In the genomic region with DNA sequence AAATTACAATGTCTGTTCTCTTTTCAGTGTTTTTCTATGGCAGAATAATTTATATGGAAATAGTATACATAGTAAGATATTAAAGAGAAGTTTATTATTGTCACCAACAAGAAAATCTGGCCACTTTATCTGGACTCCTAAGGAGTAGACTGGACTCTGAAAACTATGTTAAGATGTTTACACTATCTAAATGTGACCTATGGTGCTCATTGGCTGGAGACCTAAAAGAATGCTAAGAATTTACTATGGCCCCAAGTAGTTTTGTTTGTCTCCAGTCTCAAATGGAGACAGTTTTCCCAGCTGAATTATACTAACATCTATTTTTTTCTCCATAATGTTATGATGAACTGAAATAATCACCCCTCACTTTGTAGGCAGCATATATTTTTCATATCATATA, we compare ENCODE assay signal across 23 mouse cellular contexts.
"Had no signal": no experiment of that assay in that cellular context is flagged by ENCODE, and none has a peak within 500 bp of the region (broad histone marks: within the 10 kb centered on the region; RNA-seq: fewer than 3 reads in every experiment).

No protein-coding gene starts in this region.

- H3K4me3 ChIP-seq: layer of hippocampus, adult 2 months; limb, embryonic 10.5 days; limb, embryonic 13.5 days; liver, embryonic 12.5 days; liver, embryonic 15.5 days; midbrain, embryonic 12.5 days; midbrain, embryonic 15.5 days; neural tube, embryonic 12.5 days; neural tube, embryonic 15.5 days had no signal

- H3K27me3 ChIP-seq: limb, embryonic 13.5 days; liver, embryonic 12.5 days; liver, embryonic 15.5 days; midbrain, embryonic 12.5 days; midbrain, embryonic 15.5 days; neural tube, embryonic 12.5 days; neural tube, embryonic 15.5 days had no signal

- H3K36me3 ChIP-seq: limb, embryonic 10.5 days; limb, embryonic 13.5 days; liver, embryonic 12.5 days; liver, embryonic 15.5 days; midbrain, embryonic 12.5 days; midbrain, embryonic 15.5 days; neural tube, embryonic 12.5 days; neural tube, embryonic 15.5 days had no signal

- H3K9me3 ChIP-seq: limb, embryonic 10.5 days; limb, embryonic 13.5 days; liver, embryonic 12.5 days; liver, embryonic 15.5 days; midbrain, embryonic 12.5 days; midbrain, embryonic 15.5 days; neural tube, embryonic 12.5 days; neural tube, embryonic 15.5 days had no signal

- H3K9ac ChIP-seq: limb, embryonic 13.5 days; liver, embryonic 12.5 days; liver, embryonic 15.5 days; midbrain, embryonic 12.5 days; midbrain, embryonic 15.5 days; neural tube, embryonic 12.5 days; neural tube, embryonic 15.5 days had no signal

- DNase-seq: kidney, adult 18-20 months; kidney, postnatal 14 days; layer of hippocampus, adult 9-11 months; liver; lung, adult 2 months; right cerebral cortex, adult 18-20 months; right cerebral cortex, postnatal 14 days; right cerebral cortex, postnatal 4 days; thymus, adult 2 months; thymus, postnatal 14 days; thymus, postnatal 4 days had no signal

- ATAC-seq: intestine, embryonic 16.5 days; liver, embryonic 12.5 days; midbrain, embryonic 15.5 days had no signal

- H3K27ac ChIP-seq: layer of hippocampus, adult 2 months; limb, embryonic 10.5 days; limb, embryonic 13.5 days; liver, embryonic 12.5 days; liver, embryonic 15.5 days; macrophage; midbrain, embryonic 12.5 days; midbrain, embryonic 15.5 days; neural tube, embryonic 12.5 days; neural tube, embryonic 15.5 days; stomach, postnatal 0 days had no signal

- H3K4me2 ChIP-seq: limb, embryonic 13.5 days; liver, embryonic 12.5 days; liver, embryonic 15.5 days; midbrain, embryonic 12.5 days; midbrain, embryonic 15.5 days; neural tube, embryonic 12.5 days; neural tube, embryonic 15.5 days had no signal

- H3K4me1 ChIP-seq: limb, embryonic 10.5 days; limb, embryonic 13.5 days; liver, embryonic 12.5 days; liver, embryonic 15.5 days; midbrain, embryonic 12.5 days; midbrain, embryonic 15.5 days; neural tube, embryonic 12.5 days; neural tube, embryonic 15.5 days had no signal
